Mouse (Mus musculus): ENCODE measurements around the gene Nkx2-4. TPM values are rescaled to one million over a fixed set of nuclear protein-coding genes. Genes with fewer than 3 reads are reported as not detected.

The Nkx2-4 gene
- not detected in 2 replicates for polyA plus RNA-seq (2015; fragmentation: Nextera tagmentation; extraction: Ambion mirVana)

DNA sequence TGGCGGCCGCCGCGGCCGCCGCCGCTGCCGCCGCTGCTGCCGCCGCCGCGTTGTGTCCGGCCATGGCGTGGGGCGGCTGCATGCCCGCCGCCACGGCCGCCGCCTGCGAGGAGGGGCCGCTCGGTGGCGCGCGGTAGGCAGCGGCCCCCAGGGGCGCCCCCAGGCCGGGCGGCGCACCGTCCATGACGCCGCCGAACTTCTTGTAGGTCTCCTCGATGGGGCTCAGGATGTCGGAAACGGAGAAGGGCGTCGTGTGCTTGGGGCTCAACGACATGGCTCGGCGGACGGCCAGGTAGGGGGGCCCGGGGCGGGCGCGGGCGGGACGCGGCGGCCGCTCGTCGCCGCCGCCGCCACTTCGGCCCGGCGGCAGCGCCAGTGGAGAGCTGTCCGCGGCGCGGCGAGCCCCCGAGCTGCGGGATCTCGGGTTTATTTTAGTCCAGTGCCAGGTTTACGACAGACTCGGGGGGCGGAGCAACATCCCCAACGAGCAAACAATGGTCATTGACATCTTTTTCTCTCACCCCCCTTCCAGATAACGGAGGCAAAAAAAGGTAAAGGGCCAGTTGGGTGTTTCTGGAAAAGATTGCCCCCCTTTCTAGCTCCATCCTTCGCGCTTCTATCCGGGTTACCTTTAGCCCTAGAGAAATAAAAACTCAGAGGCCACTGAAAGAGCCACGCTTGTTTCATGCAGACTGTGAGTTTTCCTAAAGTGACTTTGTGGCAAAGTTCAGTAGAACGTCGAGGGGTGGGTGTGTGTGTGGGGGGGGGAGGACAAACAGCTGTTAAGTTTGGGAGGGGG is at the start of gene Nkx2-4:
TSS of gene Nkx2-4 (minus strand) at position 374 of the 799 bp plus-strand sequence.
- Histone ChIP-seq H3K4me3 (ENCODE audit: low read length) (peak within 1 kb of the TSS; percentile 43), H3K4me2 (replicated peaks; ENCODE audit: low read depth, low read length) (peak within 1 kb of the TSS; percentile 56), H3K36me3 (ENCODE audit: insufficient read depth, low read length) (no peaks in the 10 kb centered on the region), H3K27ac (ENCODE audit: low read length) (no peak within 1 kb of the TSS), H3K27me3 (ENCODE audit: insufficient read depth, low read length) (peaks cover 65% of the 10 kb centered on the region), H3K4me1 (ENCODE audit: insufficient read depth, low read length) (peaks cover 13% of the 10 kb centered on the region; the same call in 1 of the 2 replicates), H3K9ac (replicated peaks; ENCODE audit: low read length) (no peak within 1 kb of the TSS), H3K9me3 (ENCODE audit: low read length) (no peaks in the 10 kb centered on the region)
- WGBS, result under 1% methylated on average over 74 of the region's 82 CpGs
- ATAC-seq (ENCODE audit: low FRiP score, low TSS enrichment), result peak; percentile 52; the same call in 1 of the 2 replicates

DNA sequence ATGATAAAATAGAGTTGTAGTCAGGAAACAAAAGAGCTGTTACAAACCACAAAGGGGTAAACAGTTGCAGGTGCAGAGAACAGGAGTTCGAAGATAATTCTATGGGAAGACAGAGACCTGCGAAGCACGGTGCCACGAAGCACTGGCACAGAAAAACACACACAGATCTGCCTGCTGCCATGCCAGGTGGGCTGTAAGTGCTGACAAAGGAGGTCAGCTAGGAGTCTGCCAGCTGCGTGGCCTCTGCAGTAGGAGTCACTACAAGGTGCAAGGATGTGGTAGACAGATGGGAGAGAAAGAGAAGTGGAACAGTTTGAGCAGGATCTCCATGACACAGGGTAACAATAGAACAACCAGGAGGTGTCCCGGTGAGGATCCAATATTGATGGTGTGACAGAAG is 42.1 kb upstream of the Nkx2-4 start:
- no peaks in the 10 kb centered on the region for H3K4me1 ChIP-seq (ENCODE audit: insufficient read depth, low read length)
- H3K27me3 ChIP-seq (ENCODE audit: insufficient read depth, low read length), result no peaks in the 10 kb centered on the region
- H3K36me3 ChIP-seq (ENCODE audit: insufficient read depth, low read length), result no peaks in the 10 kb centered on the region
- H3K4me3 ChIP-seq (ENCODE audit: low read length), result no peak overlapping the region
- no peak overlapping the region for H3K4me2 ChIP-seq (replicated peaks; ENCODE audit: low read depth, low read length)
- 64% methylated on average over 6 of the region's 6 CpGs for WGBS
- no peak for ATAC-seq (ENCODE audit: low FRiP score, low TSS enrichment)
- H3K9ac ChIP-seq (replicated peaks; ENCODE audit: low read length), result no peak overlapping the region
- no peaks in the 10 kb centered on the region for H3K9me3 ChIP-seq (ENCODE audit: low read length)
- no peak overlapping the region for H3K27ac ChIP-seq (ENCODE audit: low read length)

- Histone ChIP-seq H3K27ac (ENCODE audit: low read length) (no peak overlapping the region), H3K9ac (replicated peaks; ENCODE audit: low read length) (no peak overlapping the region), H3K36me3 (ENCODE audit: insufficient read depth, low read length) (no peaks in the 10 kb centered on the region), H3K4me2 (replicated peaks; ENCODE audit: low read depth, low read length) (no peak overlapping the region), H3K27me3 (ENCODE audit: insufficient read depth, low read length) (no peaks in the 10 kb centered on the region), H3K9me3 (ENCODE audit: low read length) (no peaks in the 10 kb centered on the region), H3K4me1 (ENCODE audit: insufficient read depth, low read length) (no peaks in the 10 kb centered on the region), H3K4me3 (ENCODE audit: low read length) (no peak overlapping the region)
- no peak for ATAC-seq (ENCODE audit: low FRiP score, low TSS enrichment)
- WGBS, result 91% methylated on average over 1 of the region's 1 CpGs
These were observed 34.5 kb upstream of the Nkx2-4 start for GRCm38 (mm10) chr2:147119736-147120135.

GRCm38 (mm10) chr2:147086441-147086840 is 1.2 kb upstream of the Nkx2-4 start:
- no peak overlapping the region for H3K9ac ChIP-seq (replicated peaks; ENCODE audit: low read length)
- H3K27me3 ChIP-seq (ENCODE audit: insufficient read depth, low read length), result peaks cover 59% of the 10 kb centered on the region
- peaks cover 13% of the 10 kb centered on the region; the same call in 1 of the 2 replicates for H3K4me1 ChIP-seq (ENCODE audit: insufficient read depth, low read length)
- ATAC-seq (ENCODE audit: low FRiP score, low TSS enrichment), result no peak
- no peak overlapping the region for H3K4me3 ChIP-seq (ENCODE audit: low read length)
- WGBS, result 17% methylated on average over 5 of the region's 5 CpGs
- H3K9me3 ChIP-seq (ENCODE audit: low read length), result no peaks in the 10 kb centered on the region
- no peaks in the 10 kb centered on the region for H3K36me3 ChIP-seq (ENCODE audit: insufficient read depth, low read length)
- no peak overlapping the region for H3K4me2 ChIP-seq (replicated peaks; ENCODE audit: low read depth, low read length)
- H3K27ac ChIP-seq (ENCODE audit: low read length), result no peak overlapping the region

DNA sequence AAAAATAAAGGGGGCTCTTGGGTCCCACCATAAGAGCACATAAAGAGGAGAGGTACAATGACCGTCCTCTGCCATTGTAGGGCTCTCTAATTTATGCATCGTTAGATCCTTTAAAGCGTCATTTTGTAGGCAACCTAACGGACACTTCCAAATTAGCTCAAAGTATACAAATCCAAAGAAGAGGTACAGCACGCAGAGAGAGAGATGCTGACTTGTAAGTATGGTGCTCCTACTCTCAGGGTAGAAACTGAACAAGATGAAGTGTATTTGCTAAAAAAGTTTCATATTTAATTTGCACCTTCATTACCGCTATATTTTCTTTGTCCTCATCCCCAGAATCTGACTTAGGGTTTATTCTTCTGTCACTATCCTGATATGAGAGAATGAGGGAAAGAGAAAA is 692 bp upstream of the Nkx2-4 start:
- H3K27me3 ChIP-seq (ENCODE audit: insufficient read depth, low read length), result peaks cover 64% of the 10 kb centered on the region
- no peak for ATAC-seq (ENCODE audit: low FRiP score, low TSS enrichment)

GRCm38 (mm10) chr2:147084366-147085071 is 726 bp downstream of the Nkx2-4 start:
- peak overlapping the region; percentile 56 for H3K4me2 ChIP-seq (replicated peaks; ENCODE audit: low read depth, low read length)
- no peak overlapping the region for H3K9ac ChIP-seq (replicated peaks; ENCODE audit: low read length)
- WGBS, result 1% methylated on average over 81 of the region's 106 CpGs
- peaks cover 64% of the 10 kb centered on the region for H3K27me3 ChIP-seq (ENCODE audit: insufficient read depth, low read length)
- no peak overlapping the region for H3K27ac ChIP-seq (ENCODE audit: low read length)
- H3K36me3 ChIP-seq (ENCODE audit: insufficient read depth, low read length), result no peaks in the 10 kb centered on the region
- H3K4me1 ChIP-seq (ENCODE audit: insufficient read depth, low read length), result peaks cover 13% of the 10 kb centered on the region; the same call in 1 of the 2 replicates
- no peaks in the 10 kb centered on the region for H3K9me3 ChIP-seq (ENCODE audit: low read length)
- peak overlapping the region; percentile 43 for H3K4me3 ChIP-seq (ENCODE audit: low read length)
- peak; percentile 40; the same call in 1 of the 2 replicates for ATAC-seq (ENCODE audit: low FRiP score, low TSS enrichment)

More for the DNA sequence above, 692 bp upstream of the Nkx2-4 start:
- Histone ChIP-seq H3K9me3 (ENCODE audit: low read length) (no peaks in the 10 kb centered on the region), H3K27ac (ENCODE audit: low read length) (no peak overlapping the region), H3K4me2 (replicated peaks; ENCODE audit: low read depth, low read length) (no peak overlapping the region), H3K9ac (replicated peaks; ENCODE audit: low read length) (no peak overlapping the region), H3K4me1 (ENCODE audit: insufficient read depth, low read length) (peaks cover 13% of the 10 kb centered on the region; the same call in 1 of the 2 replicates), H3K36me3 (ENCODE audit: insufficient read depth, low read length) (no peaks in the 10 kb centered on the region), H3K4me3 (ENCODE audit: low read length) (no peak overlapping the region)
- WGBS, result 4% methylated on average over 6 of the region's 6 CpGs

- Histone ChIP-seq H3K4me3 (ENCODE audit: low read length) (peak overlapping the region; percentile 16; the same call in 1 of the 2 replicates), H3K27ac (ENCODE audit: low read length) (no peak overlapping the region), H3K36me3 (ENCODE audit: insufficient read depth, low read length) (no peaks in the 10 kb centered on the region), H3K9me3 (ENCODE audit: low read length) (no peaks in the 10 kb centered on the region), H3K27me3 (ENCODE audit: insufficient read depth, low read length) (peaks cover 70% of the 10 kb centered on the region), H3K4me1 (ENCODE audit: insufficient read depth, low read length) (peaks cover 13% of the 10 kb centered on the region; the same call in 1 of the 2 replicates), H3K4me2 (replicated peaks; ENCODE audit: low read depth, low read length) (no peak overlapping the region), H3K9ac (replicated peaks; ENCODE audit: low read length) (no peak overlapping the region)
- peak; percentile 63 for ATAC-seq (ENCODE audit: low FRiP score, low TSS enrichment)
- WGBS, result under 1% methylated on average over 66 of the region's 72 CpGs
These were observed 1.5 kb downstream of the Nkx2-4 start for GRCm38 (mm10) chr2:147083471-147084365.

DNA sequence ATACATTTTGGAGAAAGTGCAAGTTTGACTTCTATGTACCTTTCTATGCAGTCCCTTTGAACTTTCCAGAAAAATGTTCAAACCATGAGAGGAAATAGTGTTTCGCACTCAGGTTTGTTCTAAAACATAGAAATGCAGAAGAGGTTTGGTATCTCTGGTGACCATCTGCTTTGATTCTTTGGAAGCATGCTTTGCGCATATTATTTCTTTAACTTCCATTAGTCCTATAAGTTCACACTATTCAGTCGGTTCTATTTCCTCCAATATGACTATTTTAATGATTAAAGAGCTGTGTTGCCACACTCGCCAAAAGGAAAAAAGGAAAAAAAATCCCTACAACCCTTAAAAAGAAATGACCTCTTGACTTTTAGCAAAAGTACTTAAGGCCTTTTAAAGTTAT is 2.9 kb downstream of the Nkx2-4 start:
- Histone ChIP-seq H3K4me2 (replicated peaks; ENCODE audit: low read depth, low read length) (no peak overlapping the region), H3K27ac (ENCODE audit: low read length) (no peak overlapping the region), H3K4me3 (ENCODE audit: low read length) (no peak overlapping the region), H3K36me3 (ENCODE audit: insufficient read depth, low read length) (no peaks in the 10 kb centered on the region), H3K9me3 (ENCODE audit: low read length) (no peaks in the 10 kb centered on the region), H3K4me1 (ENCODE audit: insufficient read depth, low read length) (peaks cover 13% of the 10 kb centered on the region; the same call in 1 of the 2 replicates), H3K9ac (replicated peaks; ENCODE audit: low read length) (no peak overlapping the region), H3K27me3 (ENCODE audit: insufficient read depth, low read length) (peaks cover 65% of the 10 kb centered on the region)
- ATAC-seq (ENCODE audit: low FRiP score, low TSS enrichment), result no peak
- WGBS, result 59% methylated on average over 4 of the region's 4 CpGs

- Histone ChIP-seq H3K9me3 (ENCODE audit: low read length) (no peaks in the 10 kb centered on the region), H3K9ac (replicated peaks; ENCODE audit: low read length) (no peak overlapping the region), H3K4me1 (ENCODE audit: insufficient read depth, low read length) (no peaks in the 10 kb centered on the region), H3K4me2 (replicated peaks; ENCODE audit: low read depth, low read length) (no peak overlapping the region), H3K27ac (ENCODE audit: low read length) (no peak overlapping the region), H3K36me3 (ENCODE audit: insufficient read depth, low read length) (peaks cover 10% of the 10 kb centered on the region), H3K27me3 (ENCODE audit: insufficient read depth, low read length) (peaks cover 4% of the 10 kb centered on the region; the same call in 1 of the 2 replicates), H3K4me3 (ENCODE audit: low read length) (no peak overlapping the region)
- 95% methylated on average over 4 of the region's 4 CpGs for WGBS
- ATAC-seq (ENCODE audit: low FRiP score, low TSS enrichment), result no peak
These were observed 10.8 kb downstream of the Nkx2-4 start for GRCm38 (mm10) chr2:147074399-147074798.

Measured in kidney, embryonic 16.5 days (tissue).